ENCODE assay signal across 14 mouse cellular contexts in the genomic region with DNA sequence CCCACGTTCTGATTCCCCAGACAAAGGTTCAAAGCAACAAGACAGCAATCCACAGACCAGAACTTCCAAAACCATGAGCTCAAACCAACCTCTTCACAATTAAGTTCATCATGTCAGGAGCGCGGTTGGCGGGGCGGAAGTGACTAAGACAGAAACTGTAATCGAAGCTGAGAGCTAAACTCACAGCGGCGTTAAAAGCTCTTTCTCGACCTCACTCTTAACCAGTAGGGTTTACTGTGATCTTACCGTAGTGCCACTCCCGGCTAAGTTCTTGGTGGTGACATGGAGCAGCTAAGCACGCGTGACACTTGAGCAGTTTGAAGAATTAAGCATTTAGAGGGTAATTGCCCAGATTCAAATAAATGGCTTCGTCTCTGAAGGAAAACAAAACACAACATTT.
A peak's percentile ranks its signal among the peaks of the same experiment; 100 is the strongest.
DNase-seq lines count a peak whose midpoint lies in the region; ATAC-seq and TF ChIP-seq lines count a peak whose summit lies in the region.
"Had no signal": no experiment of that assay in that cellular context is flagged by ENCODE, and none has a peak within 500 bp of the region (broad histone marks: within the 10 kb centered on the region; RNA-seq: fewer than 3 reads in every experiment).

No protein-coding gene starts in this region.

- no peak for TF ChIP-seq CTCF in stomach, postnatal 0 days (IDR thresholded peaks at IDR 0.05; ENCODE audit: low read depth)

- WGBS in heart, embryonic 11.5 days (ENCODE audit: insufficient replicate concordance) = 93% methylated on average over 14 of the region's 14 CpGs
- WGBS in stomach, embryonic 16.5 days = 89% methylated on average over 14 of the region's 14 CpGs
- 89% methylated on average over 14 of the region's 14 CpGs for WGBS in stomach, postnatal 0 days
- 88% methylated on average over 14 of the region's 14 CpGs for WGBS in liver, embryonic 13.5 days (ENCODE audit: insufficient replicate concordance)
- 90% methylated on average over 14 of the region's 14 CpGs for WGBS in neural tube, embryonic 15.5 days

- no peak for DNase-seq in heart, adult 18-20 months
- DNase-seq in stomach, postnatal 0 days (ENCODE audit: low spot score) = no peak
- no peak for DNase-seq in liver, embryonic 13.5 days
- no peak for DNase-seq in adrenal gland, adult 18-20 months (ENCODE audit: low spot score in 2 of 2)
- DNase-seq: B cell, adult 2 months; cerebellum, adult 2 months; forebrain, postnatal 0 days; kidney, adult 8-10 months; left cerebral cortex, postnatal 4 days; lung, postnatal 14 days; right cerebral cortex, postnatal 14 days had no signal

- no peaks in the 10 kb centered on the region for H3K9me3 ChIP-seq in heart, embryonic 11.5 days (replicated peaks; ENCODE audit: control insufficient read depth, low read length)
- H3K9me3 ChIP-seq in stomach, embryonic 16.5 days (replicated peaks; ENCODE audit: control insufficient read depth, low read length) = no peaks in the 10 kb centered on the region
- H3K9me3 ChIP-seq in stomach, postnatal 0 days (ENCODE audit: control insufficient read depth, low read length) = no peaks in the 10 kb centered on the region
- H3K9me3 ChIP-seq in liver, embryonic 13.5 days (replicated peaks) = no peaks in the 10 kb centered on the region
- H3K9me3 ChIP-seq in neural tube, embryonic 15.5 days (replicated peaks) = no peaks in the 10 kb centered on the region

- H3K4me3 ChIP-seq in heart, embryonic 11.5 days (ENCODE audit: low read depth, low read length) = no peak overlapping the region
- H3K4me3 ChIP-seq in stomach, embryonic 16.5 days (replicated peaks; ENCODE audit: low read length) = no peak overlapping the region
- no peak overlapping the region for H3K4me3 ChIP-seq in stomach, postnatal 0 days (ENCODE audit: low read depth, low read length)
- H3K4me3 ChIP-seq in liver, embryonic 13.5 days (replicated peaks) = no peak overlapping the region
- no peak overlapping the region for H3K4me3 ChIP-seq in neural tube, embryonic 15.5 days (replicated peaks)

- no peaks in the 10 kb centered on the region for H3K27me3 ChIP-seq in heart, embryonic 11.5 days (ENCODE audit: control insufficient read depth, insufficient read depth, low read length)
- no peaks in the 10 kb centered on the region for H3K27me3 ChIP-seq in stomach, embryonic 16.5 days (ENCODE audit: control insufficient read depth, insufficient read depth, low read length)
- H3K27me3 ChIP-seq in stomach, postnatal 0 days (ENCODE audit: control insufficient read depth, insufficient read depth, low read length) = no peaks in the 10 kb centered on the region
- no peaks in the 10 kb centered on the region for H3K27me3 ChIP-seq in liver, embryonic 13.5 days
- H3K27me3 ChIP-seq in neural tube, embryonic 15.5 days (replicated peaks) = no peaks in the 10 kb centered on the region

- no peak for ATAC-seq in heart, embryonic 11.5 days (replicated peaks; ENCODE audit: insufficient number of reproducible peaks, low FRiP score, low TSS enrichment)
- no peak for ATAC-seq in stomach, embryonic 16.5 days (ENCODE audit: insufficient read depth, low FRiP score)
- no peak for ATAC-seq in stomach, postnatal 0 days (ENCODE audit: low FRiP score, low TSS enrichment)
- ATAC-seq in liver, embryonic 13.5 days (ENCODE audit: low read depth) = no peak
- no peak for ATAC-seq in neural tube, embryonic 15.5 days (ENCODE audit: low FRiP score)
- ATAC-seq: forebrain, postnatal 0 days had no signal

- H3K36me3 ChIP-seq in heart, embryonic 11.5 days (ENCODE audit: control insufficient read depth, insufficient read depth, low read length) = peaks cover 5% of the 10 kb centered on the region; the same call in 1 of the 2 replicates
- H3K36me3 ChIP-seq in stomach, embryonic 16.5 days (ENCODE audit: control insufficient read depth, insufficient read depth, low read length) = no peaks in the 10 kb centered on the region
- no peaks in the 10 kb centered on the region for H3K36me3 ChIP-seq in stomach, postnatal 0 days (ENCODE audit: control insufficient read depth, insufficient read depth, low read length)
- H3K36me3 ChIP-seq in liver, embryonic 13.5 days = no peaks in the 10 kb centered on the region
- H3K36me3 ChIP-seq in neural tube, embryonic 15.5 days = peaks cover 6% of the 10 kb centered on the region; the same call in 1 of the 2 replicates

- H3K27ac ChIP-seq in heart, embryonic 11.5 days (ENCODE audit: low read depth, low read length) = peak overlapping the region; percentile 89; the same call in 1 of the 2 replicates
- H3K27ac ChIP-seq in stomach, embryonic 16.5 days (ENCODE audit: low read length) = peak overlapping the region; percentile 77; the same call in 1 of the 2 replicates
- H3K27ac ChIP-seq in stomach, postnatal 0 days (replicated peaks) = no peak overlapping the region
- H3K27ac ChIP-seq in liver, embryonic 13.5 days = peak overlapping the region; percentile 95
- H3K27ac ChIP-seq in neural tube, embryonic 15.5 days (replicated peaks) = no peak overlapping the region

- no peak for TF ChIP-seq EP300 in stomach, postnatal 0 days (optimal IDR thresholded peaks at IDR 0.05)

- peaks cover 24% of the 10 kb centered on the region for H3K4me1 ChIP-seq in heart, embryonic 11.5 days (ENCODE audit: control insufficient read depth, insufficient read depth, low read length)
- H3K4me1 ChIP-seq in stomach, embryonic 16.5 days (ENCODE audit: control insufficient read depth, insufficient read depth, low read length) = peaks cover 13% of the 10 kb centered on the region
- no peaks in the 10 kb centered on the region for H3K4me1 ChIP-seq in stomach, postnatal 0 days (replicated peaks; ENCODE audit: control insufficient read depth, insufficient read depth)
- peaks cover 48% of the 10 kb centered on the region for H3K4me1 ChIP-seq in liver, embryonic 13.5 days (replicated peaks)
- H3K4me1 ChIP-seq in neural tube, embryonic 15.5 days = no peaks in the 10 kb centered on the region

- H3K9ac ChIP-seq in heart, embryonic 11.5 days (ENCODE audit: low read depth, low read length) = no peak overlapping the region
- H3K9ac ChIP-seq in stomach, embryonic 16.5 days (ENCODE audit: low read length) = no peak overlapping the region
- no peak overlapping the region for H3K9ac ChIP-seq in stomach, postnatal 0 days (ENCODE audit: low read length)
- H3K9ac ChIP-seq in liver, embryonic 13.5 days = no peak overlapping the region
- H3K9ac ChIP-seq in neural tube, embryonic 15.5 days (replicated peaks) = no peak overlapping the region
- H3K9ac ChIP-seq: forebrain, postnatal 0 days had no signal

- no peak overlapping the region for H3K4me2 ChIP-seq in heart, embryonic 11.5 days
- H3K4me2 ChIP-seq in stomach, embryonic 16.5 days (ENCODE audit: low read depth, low read length) = no peak overlapping the region
- no peak overlapping the region for H3K4me2 ChIP-seq in stomach, postnatal 0 days (replicated peaks; ENCODE audit: low read depth)
- H3K4me2 ChIP-seq in liver, embryonic 13.5 days = peak overlapping the region; percentile 84
- no peak overlapping the region for H3K4me2 ChIP-seq in neural tube, embryonic 15.5 days

Comparison
In these comparisons a context has a peak if more than half of its experiments do, and no peak if none do; other contexts are left out.
1. H3K27ac ChIP-seq: peak in heart, embryonic 11.5 days (single experiment), stomach, embryonic 16.5 days (single experiment) and liver, embryonic 13.5 days (single experiment); none in stomach, postnatal 0 days (single experiment) and neural tube, embryonic 15.5 days (single experiment).